Mouse (Mus musculus): ENCODE data around the gene Nsd2.

Nsd2 gene

DNA sequence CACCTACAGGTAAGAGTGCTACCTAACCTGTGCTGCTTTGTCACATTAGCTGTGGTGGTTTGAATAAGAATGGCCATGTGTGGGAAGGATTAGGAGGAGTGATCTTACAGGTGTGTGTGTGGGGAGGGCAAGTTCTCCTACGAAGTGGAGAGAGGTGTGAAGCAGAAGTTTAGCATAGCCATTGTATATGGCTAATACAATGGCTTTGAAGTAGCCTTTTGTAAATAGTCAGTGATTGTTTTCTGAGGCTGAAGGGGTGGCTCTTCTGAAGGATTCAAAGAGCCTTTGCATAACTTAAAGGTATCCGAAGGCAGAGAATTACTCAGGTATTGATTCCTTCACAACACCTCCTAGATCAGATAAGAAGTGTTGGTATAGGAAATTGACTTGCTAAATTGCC is 102.0 kb downstream of the Nsd2 start:
- no peak for DNase-seq (ENCODE audit: extremely low read depth, insufficient read length, low spot score)

DNA sequence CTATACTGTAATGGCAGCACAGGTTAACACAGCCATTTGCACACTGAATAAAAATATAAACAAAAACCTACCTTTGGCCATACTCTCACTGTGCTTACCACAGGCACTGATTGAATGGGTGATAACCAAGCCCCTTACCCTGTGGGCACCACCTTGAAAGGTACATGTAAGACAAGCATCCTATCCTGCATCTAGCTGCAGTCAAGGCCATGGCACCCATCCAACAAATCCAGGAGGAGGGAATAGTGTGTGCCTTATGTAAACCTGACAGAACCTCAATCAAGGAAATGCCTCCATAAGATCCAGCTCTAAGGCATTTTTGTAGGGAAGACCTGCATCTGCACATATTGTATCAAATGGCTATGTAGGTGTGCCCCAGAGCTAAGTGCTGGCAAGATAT is 105.6 kb downstream of the Nsd2 start:
- no peak for DNase-seq (ENCODE audit: extremely low read depth, insufficient read length, low spot score)

DNA sequence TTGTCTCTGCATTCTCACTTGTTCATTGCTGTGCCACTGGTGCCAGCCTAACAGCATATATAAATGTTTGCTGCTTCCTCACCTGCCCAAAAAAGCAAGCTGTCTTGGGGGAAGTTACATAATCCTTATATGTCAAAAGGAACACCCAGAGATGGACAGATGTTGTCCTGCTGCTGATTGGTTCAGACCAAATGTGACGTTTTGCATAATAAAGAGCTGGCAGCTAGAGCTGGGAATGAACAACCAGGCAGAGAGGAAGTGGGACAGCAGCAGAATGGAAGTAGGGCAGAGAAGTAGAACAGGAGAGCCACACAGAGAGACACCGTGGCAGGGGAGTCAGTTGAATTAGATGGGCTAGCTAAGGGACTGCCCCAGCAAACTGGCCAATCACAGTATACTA is 111.9 kb downstream of the Nsd2 start:
- DNase-seq (ENCODE audit: extremely low read depth, insufficient read length, low spot score), result no peak

DNA sequence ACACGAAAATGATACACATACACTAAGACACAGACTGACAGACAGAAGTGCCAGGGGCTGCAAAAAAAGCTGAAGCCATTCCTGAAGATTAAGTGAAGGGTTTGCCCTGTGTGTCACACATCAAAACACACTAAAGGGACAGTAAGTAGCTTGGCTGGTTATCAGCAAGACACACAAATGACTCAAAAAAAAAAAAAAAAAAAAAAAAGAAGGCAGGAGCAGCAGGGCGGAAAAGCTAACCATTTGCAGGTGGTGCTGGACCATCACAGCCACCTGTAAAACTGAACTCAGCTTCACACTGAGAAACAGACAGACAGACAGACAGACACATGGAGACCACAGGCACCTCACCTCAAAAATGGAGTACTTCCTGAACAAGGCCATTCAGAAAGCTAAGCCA is 113.6 kb downstream of the Nsd2 start:
- no peak for DNase-seq (ENCODE audit: extremely low read depth, insufficient read length, low spot score)

DNA sequence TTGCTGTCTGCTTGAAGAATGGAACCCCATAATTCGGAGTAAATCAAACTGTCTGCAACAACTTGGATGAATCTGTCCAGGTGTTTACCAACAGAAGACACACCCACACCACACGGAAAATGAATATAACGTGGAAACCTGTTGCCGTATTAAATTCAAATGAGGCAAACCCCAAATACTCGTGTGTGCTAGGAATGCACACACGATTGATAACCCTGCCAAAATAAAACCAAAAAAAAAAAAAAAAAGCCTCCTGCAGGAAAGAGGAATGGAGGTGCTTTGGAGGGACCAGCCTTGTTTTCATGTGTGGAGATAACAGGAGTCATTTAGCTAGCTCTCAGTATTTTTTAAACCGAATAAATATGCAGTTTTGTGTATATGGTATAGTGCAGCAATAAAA is 114.4 kb downstream of the Nsd2 start:
- DNase-seq (ENCODE audit: extremely low read depth, insufficient read length, low spot score), result no peak

DNA sequence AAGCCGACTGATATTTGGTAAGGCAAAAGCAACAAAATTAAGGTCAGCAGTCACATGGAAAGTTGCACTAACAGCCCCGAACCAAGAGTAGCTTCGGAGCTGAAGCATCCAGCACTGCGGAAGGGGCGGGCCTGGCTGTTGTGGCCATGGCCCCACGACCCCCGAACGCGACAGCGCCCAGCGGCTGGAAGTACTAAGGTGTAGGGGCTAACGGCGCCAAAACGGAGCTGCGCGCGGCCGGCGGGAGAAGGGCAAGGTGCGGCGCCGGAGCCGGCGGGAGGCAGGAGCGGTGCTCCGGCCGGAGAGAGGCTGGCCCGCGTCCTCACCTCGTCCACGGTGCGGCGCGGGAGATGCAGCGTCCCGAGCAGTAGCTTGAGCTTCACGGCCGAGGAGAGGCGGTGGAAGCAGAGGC is 115.2 kb downstream of the Nsd2 start:
- no peak for DNase-seq (ENCODE audit: extremely low read depth, insufficient read length, low spot score)

DNA sequence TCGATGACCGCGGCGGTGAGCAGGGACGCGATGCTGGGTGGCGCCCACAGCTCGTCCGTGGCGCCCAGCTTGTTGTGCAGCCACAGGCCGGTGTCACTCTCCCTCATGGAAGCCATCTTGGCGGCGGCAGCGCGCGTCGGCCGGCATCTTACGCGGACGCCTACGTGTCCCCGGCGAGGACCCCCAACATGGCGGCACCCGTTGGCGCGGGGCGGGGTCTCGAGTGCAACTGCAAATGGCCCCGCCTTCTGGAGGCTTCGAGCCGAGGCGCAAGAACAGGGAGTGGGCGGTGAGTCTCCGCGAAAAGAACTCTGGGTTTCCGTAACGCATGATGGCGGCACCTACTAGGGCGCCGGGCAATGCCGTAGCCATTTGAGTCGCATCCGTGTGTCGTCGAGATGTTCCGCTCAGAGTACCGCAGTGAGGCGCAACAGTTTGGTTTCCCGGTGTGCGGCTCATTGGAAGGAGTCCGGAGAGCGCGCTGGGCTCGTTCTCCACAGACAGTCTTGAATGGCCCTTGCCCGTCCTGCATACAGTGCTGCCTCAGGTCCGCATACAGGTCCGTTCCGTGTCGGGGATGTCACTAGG is 115.7 kb downstream of the Nsd2 start, which contains the start of gene Nelfa:
Nelfa (minus strand) TSS at position 294 of the 588 bp plus-strand sequence.
- peak; percentile 98 for DNase-seq (ENCODE audit: extremely low read depth, insufficient read length, low spot score)

DNA sequence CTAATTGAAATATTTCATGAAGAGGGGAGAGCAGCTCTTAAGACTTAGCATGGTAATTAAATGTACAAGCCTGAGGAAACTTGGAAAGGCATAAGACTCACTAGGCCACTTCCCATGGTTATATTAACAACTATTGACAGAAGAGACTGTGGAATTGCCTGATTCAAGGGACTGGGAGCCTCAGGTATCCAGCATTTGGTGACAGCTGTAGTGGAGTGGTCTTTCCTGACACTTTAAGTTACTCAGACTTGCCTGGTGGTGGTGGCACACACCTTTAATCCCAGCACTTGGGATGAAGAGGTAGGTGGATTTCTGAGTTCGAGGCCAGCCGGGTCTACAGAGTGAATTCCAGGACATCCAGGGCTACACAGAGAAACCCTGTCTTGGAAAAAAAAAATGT is 116.7 kb downstream of the Nsd2 start:
- DNase-seq (ENCODE audit: extremely low read depth, insufficient read length, low spot score), result no peak

DNA sequence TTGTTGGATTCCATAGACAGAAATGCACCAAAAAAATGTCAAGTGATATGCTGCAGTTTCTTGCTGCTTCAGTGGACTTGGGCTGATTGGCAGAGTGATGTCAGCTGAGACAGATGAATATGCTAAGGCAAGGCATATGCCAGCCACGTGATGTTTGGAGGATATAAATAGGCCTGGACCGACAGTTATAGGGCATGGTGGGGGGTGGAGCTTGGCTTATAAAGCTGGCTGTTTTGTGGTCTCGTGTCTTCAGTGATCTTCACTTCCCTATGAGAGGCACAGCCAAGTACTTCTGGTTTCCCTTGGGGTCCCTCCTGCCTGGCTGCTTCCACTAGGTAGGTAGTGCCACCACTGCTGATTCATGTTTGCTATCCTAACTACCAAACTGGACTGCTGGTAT is 117.9 kb downstream of the Nsd2 start:
- no peak for DNase-seq (ENCODE audit: extremely low read depth, insufficient read length, low spot score)

DNA sequence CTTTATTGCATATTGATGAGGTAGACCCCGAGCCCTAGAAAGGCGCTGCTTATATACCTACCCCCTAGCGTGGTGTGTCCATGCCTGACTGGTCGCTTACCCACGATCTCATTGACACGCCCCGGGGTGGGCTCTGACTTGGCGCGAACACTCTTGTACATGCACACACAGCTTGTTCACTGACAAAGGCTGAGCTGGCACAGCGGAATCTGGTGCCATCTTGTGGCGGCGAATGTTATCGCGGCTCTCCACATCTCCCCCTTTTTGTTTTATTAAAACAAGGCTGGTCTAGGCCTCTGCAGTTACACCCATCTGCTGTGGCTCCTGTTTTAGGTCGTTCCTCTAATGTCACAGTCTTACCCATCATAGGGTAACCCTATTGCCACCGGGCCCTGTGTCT is 126.5 kb downstream of the Nsd2 start:
- DNase-seq (ENCODE audit: extremely low read depth, insufficient read length, low spot score), result peak; percentile 23
